Mouse (Mus musculus) liver, embryonic 13.5 days (tissue): Measurements from ENCODE around the gene Gm11027. TPM values are rescaled to one million over a fixed set of nuclear protein-coding genes. Genes with fewer than 3 reads are reported as not detected.
"Not testable (repeated sequence)": the region's sequence is repeated elsewhere in the genome, so short reads cannot be mapped to it uniquely, and the experiment has no call there.

Source experiments
- ATAC-seq: fragments of 200-750 bp; cut with Nextera tagmentation; 2 replicates; pipeline ENCODE4 v1.8.0; 2017; ENCODE audit warnings: low read depth, mild to moderate bottlenecking, moderate number of reproducible peaks, moderate library complexity
- DNase-seq: peaks from one replicate; pipeline ENCODE4 v3.0.0; 2022
- H3K27ac ChIP-seq: fragments of 300-500 bp; sonication (generic); 2 replicates; pipeline ENCODE4 v1.5.1; 2015; ENCODE audit warnings: moderate library complexity, mild to moderate bottlenecking, inconsistent platforms
- H3K27me3 ChIP-seq: fragments of 300-500 bp; sonication (generic); 2 replicates; pipeline ENCODE4 v1.6.1; 2015; ENCODE audit warnings: mild to moderate bottlenecking, inconsistent platforms
- H3K36me3 ChIP-seq: fragments of 300-500 bp; sonication (generic); 2 replicates; pipeline ENCODE4 v1.6.1; 2015; ENCODE audit warnings: mild to moderate bottlenecking, inconsistent platforms
- H3K4me1 ChIP-seq: fragments of 300-500 bp; sonication (generic); replicated peaks from 2 replicates; pipeline ENCODE4 v1.6.1; 2015; ENCODE audit warnings: inconsistent platforms
- H3K4me2 ChIP-seq: fragments of 300-500 bp; sonication (generic); 2 replicates; pipeline ENCODE4 v1.6.1; 2015; ENCODE audit warnings: inconsistent platforms, mild to moderate bottlenecking, moderate library complexity
- H3K4me3 ChIP-seq: fragments of 300-500 bp; sonication (generic); replicated peaks from 2 replicates; pipeline ENCODE4 v1.5.1; 2015; ENCODE audit warnings: mild to moderate bottlenecking, inconsistent platforms
- H3K9ac ChIP-seq: fragments of 300-500 bp; sonication (generic); 2 replicates; pipeline ENCODE4 v1.6.1; 2015; ENCODE audit warnings: mild to moderate bottlenecking, inconsistent platforms
- H3K9me3 ChIP-seq: fragments of 300-500 bp; sonication (generic); replicated peaks from 2 replicates; pipeline ENCODE4 v1.6.1; 2016; ENCODE audit warnings: inconsistent platforms
- WGBS: fragments of 180-500 bp; shearing (Covaris S2); methylation state at CpG from one replicate; pipeline ENCODE4 v1.1.7; 2015; ENCODE audit not compliant: insufficient replicate concordance; 5-methylcytosine and 5-hydroxymethylcytosine counted together
- polyA plus RNA-seq: library from polyadenylated mRNA; unstranded; fragments of >200 nt; fragmentation: Nextera tagmentation; extraction: Ambion mirVana; gene quantifications from 2 replicates; pipeline ENCODE4 v1.2.1, GENCODE M21; 2015

The Gm11027 gene
- not detected in 2 replicates for polyA plus RNA-seq

- Histone ChIP-seq H3K4me1 (peaks cover 57% of the 10 kb centered on the region), H3K27ac (peak within 1 kb of the TSS; percentile 77)
- not testable (repeated sequence) for DNase-seq, H3K9ac ChIP-seq, H3K4me3 ChIP-seq, ATAC-seq, H3K27me3 ChIP-seq, H3K36me3 ChIP-seq, H3K4me2 ChIP-seq, H3K9me3 ChIP-seq
- 72% methylated on average over 2 of the region's 2 CpGs for WGBS
These were observed at the start of gene Gm11027 for GRCm38 (mm10) chr12:116275086-116275485. Gene Gm11027, plus strand, starts transcription at chr12:116275386.

- no peaks in the 10 kb centered on the region for H3K9me3 ChIP-seq
- no peaks in the 10 kb centered on the region for H3K4me1 ChIP-seq
- H3K9ac ChIP-seq: no peak overlapping the region
- H3K4me3 ChIP-seq: no peak overlapping the region
- H3K4me2 ChIP-seq: no peak overlapping the region
- 70% methylated on average over 10 of the region's 10 CpGs for WGBS
- H3K27ac ChIP-seq: no peak overlapping the region
- peaks cover 5% of the 10 kb centered on the region; the same call in 1 of the 2 replicates for H3K36me3 ChIP-seq
- no peak; the same call in 1 of the 2 replicates for ATAC-seq
- DNase-seq: no peak
- H3K27me3 ChIP-seq: no peaks in the 10 kb centered on the region
These were observed 48.7 kb upstream of the Gm11027 start for GRCm38 (mm10) chr12:116226289-116227057.

GRCm38 (mm10) chr12:116229451-116229850, 45.7 kb upstream of the Gm11027 start:
- no peaks in the 10 kb centered on the region for H3K27me3 ChIP-seq
- no peak overlapping the region for H3K9ac ChIP-seq
- 78% methylated on average over 3 of the region's 3 CpGs for WGBS
- H3K36me3 ChIP-seq: peaks cover 5% of the 10 kb centered on the region; the same call in 1 of the 2 replicates
- no peaks in the 10 kb centered on the region for H3K9me3 ChIP-seq
- H3K4me3 ChIP-seq: no peak overlapping the region
- no peaks in the 10 kb centered on the region for H3K4me1 ChIP-seq
- DNase-seq: no peak
- H3K27ac ChIP-seq: no peak overlapping the region
- ATAC-seq: no peak
- no peak overlapping the region for H3K4me2 ChIP-seq

- Histone ChIP-seq H3K4me1 (no peaks in the 10 kb centered on the region), H3K9me3 (no peaks in the 10 kb centered on the region), H3K4me3 (no peak overlapping the region), H3K27ac (no peak overlapping the region), H3K9ac (no peak overlapping the region), H3K4me2 (no peak overlapping the region), H3K27me3 (no peaks in the 10 kb centered on the region), H3K36me3 (0 out of 2 replicates have a peak, but pooled peaks cover 2% of the 10 kb centered on the region)
- WGBS: 75% methylated on average over 12 of the region's 12 CpGs
- ATAC-seq (no peak), DNase-seq (no peak)
These were observed 43.6 kb upstream of the Gm11027 start for GRCm38 (mm10) chr12:116231612-116232011.

DNA sequence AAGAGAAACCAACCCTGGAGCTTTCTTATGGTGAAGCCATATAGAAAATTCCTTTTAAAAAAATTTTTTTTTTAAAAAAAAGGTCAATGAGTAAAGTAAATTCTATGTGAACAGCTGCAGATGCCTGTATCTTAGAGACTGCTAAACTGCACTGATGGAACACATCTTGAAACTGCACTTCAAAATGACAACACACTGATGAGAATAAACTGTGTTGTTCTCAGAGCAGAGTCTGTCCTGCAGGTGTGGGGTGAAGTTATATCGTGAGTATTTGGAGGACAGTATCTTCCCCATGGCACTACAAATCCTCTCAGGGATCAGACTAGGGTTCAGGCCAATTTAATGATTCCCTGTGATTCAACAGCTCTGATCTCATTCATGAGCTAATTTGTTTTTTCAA, 43.1 kb upstream of the Gm11027 start:
- no peaks in the 10 kb centered on the region for H3K4me1 ChIP-seq
- H3K27ac ChIP-seq: no peak overlapping the region
- no peaks in the 10 kb centered on the region for H3K9me3 ChIP-seq
- 86% methylated on average over 1 of the region's 1 CpGs for WGBS
- no peak overlapping the region for H3K4me3 ChIP-seq
- no peaks in the 10 kb centered on the region for H3K36me3 ChIP-seq
- ATAC-seq (no peak), DNase-seq (no peak)
- H3K4me2 ChIP-seq: no peak overlapping the region
- H3K27me3 ChIP-seq: no peaks in the 10 kb centered on the region
- no peak overlapping the region for H3K9ac ChIP-seq

GRCm38 (mm10) chr12:116235356-116235755, 39.8 kb upstream of the Gm11027 start:
- Histone ChIP-seq H3K9ac (no peak overlapping the region), H3K4me3 (no peak overlapping the region), H3K27me3 (no peaks in the 10 kb centered on the region), H3K9me3 (no peaks in the 10 kb centered on the region), H3K4me2 (no peak overlapping the region), H3K36me3 (no peaks in the 10 kb centered on the region), H3K27ac (no peak overlapping the region), H3K4me1 (no peaks in the 10 kb centered on the region)
- 62% methylated on average over 4 of the region's 4 CpGs for WGBS
- ATAC-seq (no peak), DNase-seq (no peak)

- H3K27me3 ChIP-seq: no peaks in the 10 kb centered on the region
- no peak overlapping the region for H3K4me2 ChIP-seq
- no peak overlapping the region for H3K27ac ChIP-seq
- 55% methylated on average over 3 of the region's 3 CpGs for WGBS
- no peak overlapping the region for H3K4me3 ChIP-seq
- no peak for ATAC-seq
- no peak overlapping the region for H3K9ac ChIP-seq
- H3K36me3 ChIP-seq: no peaks in the 10 kb centered on the region
- no peaks in the 10 kb centered on the region for H3K9me3 ChIP-seq
- H3K4me1 ChIP-seq: no peaks in the 10 kb centered on the region
- DNase-seq: no peak
These were observed 38.5 kb upstream of the Gm11027 start for GRCm38 (mm10) chr12:116236658-116237057.

GRCm38 (mm10) chr12:116238370-116238769, 36.8 kb upstream of the Gm11027 start:
- no peaks in the 10 kb centered on the region for H3K4me1 ChIP-seq
- no peaks in the 10 kb centered on the region for H3K27me3 ChIP-seq
- H3K9me3 ChIP-seq: no peaks in the 10 kb centered on the region
- DNase-seq (no peak), ATAC-seq (no peak)
- no peak overlapping the region for H3K4me2 ChIP-seq
- no peak overlapping the region for H3K27ac ChIP-seq
- H3K36me3 ChIP-seq: no peaks in the 10 kb centered on the region
- no peak overlapping the region for H3K9ac ChIP-seq
- H3K4me3 ChIP-seq: no peak overlapping the region

- H3K9ac ChIP-seq: no peak overlapping the region
- H3K9me3 ChIP-seq: no peaks in the 10 kb centered on the region
- no peaks in the 10 kb centered on the region for H3K4me1 ChIP-seq
- H3K36me3 ChIP-seq: no peaks in the 10 kb centered on the region
- no peaks in the 10 kb centered on the region for H3K27me3 ChIP-seq
- DNase-seq (no peak), ATAC-seq (no peak)
- no peak overlapping the region for H3K4me3 ChIP-seq
- no peak overlapping the region for H3K4me2 ChIP-seq
- WGBS: 65% methylated on average over 3 of the region's 3 CpGs
- H3K27ac ChIP-seq: no peak overlapping the region
These were observed 36.4 kb upstream of the Gm11027 start for GRCm38 (mm10) chr12:116238803-116239202.

- WGBS: 55% methylated on average over 1 of the region's 1 CpGs
- Histone ChIP-seq H3K4me2 (no peak overlapping the region), H3K4me1 (no peaks in the 10 kb centered on the region), H3K27ac (no peak overlapping the region), H3K27me3 (no peaks in the 10 kb centered on the region), H3K4me3 (no peak overlapping the region), H3K36me3 (no peaks in the 10 kb centered on the region), H3K9ac (no peak overlapping the region), H3K9me3 (no peaks in the 10 kb centered on the region)
- DNase-seq (no peak), ATAC-seq (no peak)
These were observed 30.6 kb upstream of the Gm11027 start for GRCm38 (mm10) chr12:116244601-116245000.

DNA sequence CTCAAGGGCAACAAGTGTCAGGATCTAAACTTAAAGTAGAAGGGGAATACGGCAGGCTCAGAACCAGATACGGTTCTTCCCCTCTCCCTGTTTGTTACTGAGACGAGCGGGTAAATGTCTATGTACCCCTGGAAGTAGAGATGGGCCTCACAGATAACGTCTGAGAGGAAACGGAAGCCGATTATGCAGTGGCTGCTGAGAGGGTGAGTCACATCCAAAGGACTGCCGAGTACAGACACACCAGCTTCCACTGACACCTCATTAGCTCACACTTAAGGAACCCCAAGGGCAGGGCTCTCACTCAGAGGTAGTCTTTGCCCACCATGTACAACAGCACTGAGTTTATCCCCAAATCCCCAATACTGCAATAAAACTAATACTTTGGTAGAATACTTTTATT, 20.5 kb upstream of the Gm11027 start:
- Histone ChIP-seq H3K4me1 (peaks cover 19% of the 10 kb centered on the region), H3K36me3 (peaks cover 2% of the 10 kb centered on the region; the same call in 1 of the 2 replicates), H3K9ac (no peak overlapping the region; the same call in 1 of the 2 replicates), H3K27ac (no peak overlapping the region), H3K9me3 (no peaks in the 10 kb centered on the region), H3K27me3 (no peaks in the 10 kb centered on the region), H3K4me3 (no peak overlapping the region), H3K4me2 (no peak overlapping the region)
- ATAC-seq: peak; percentile 44; the same call in 1 of the 2 replicates
- WGBS: 19% methylated on average over 8 of the region's 8 CpGs
- no peak for DNase-seq

GRCm38 (mm10) chr12:116255636-116256035, 19.6 kb upstream of the Gm11027 start:
- Histone ChIP-seq H3K4me3 (no peak overlapping the region), H3K4me1 (peaks cover 19% of the 10 kb centered on the region), H3K4me2 (no peak overlapping the region), H3K9ac (no peak overlapping the region), H3K36me3 (peaks cover 2% of the 10 kb centered on the region; the same call in 1 of the 2 replicates), H3K27me3 (no peaks in the 10 kb centered on the region), H3K9me3 (no peaks in the 10 kb centered on the region), H3K27ac (no peak overlapping the region)
- WGBS: 54% methylated on average over 11 of the region's 11 CpGs
- DNase-seq: no peak
- ATAC-seq: peak; percentile 73; the same call in 1 of the 2 replicates
